Mouse (Mus musculus): ENCODE results near the gene Chst11. TPM values are rescaled to one million over a fixed set of nuclear protein-coding genes. Genes with fewer than 3 reads are reported as not detected.
A peak's percentile ranks its signal among the peaks of the same experiment; 100 is the strongest.

The Chst11 gene
- polyA plus RNA-seq, 1 experiment: 34.6 TPM

DNA sequence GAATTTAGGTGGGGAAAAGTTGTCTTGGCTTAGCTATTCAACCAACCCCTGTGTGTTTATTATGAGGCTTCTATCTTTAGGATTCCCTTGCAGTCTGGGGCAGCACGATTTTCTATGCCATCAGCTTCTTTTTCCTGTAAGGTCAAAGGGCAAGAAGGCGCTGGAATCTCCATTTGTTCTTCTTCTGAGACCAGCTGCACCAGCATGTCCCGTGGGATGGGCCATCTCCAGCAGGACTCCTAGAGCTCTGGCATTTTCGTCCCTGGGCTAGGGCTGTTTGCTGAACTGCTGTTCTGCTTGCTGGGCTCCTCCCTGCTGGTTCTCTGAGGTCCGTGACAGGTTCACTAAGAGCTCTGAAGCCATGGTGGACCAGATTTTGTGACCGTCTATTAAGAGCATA is 45.6 kb downstream of the Chst11 start:
- no peak for DNase-seq (ENCODE audit: extremely low spot score in 1 of 2, low spot score in 1 of 2)

DNA sequence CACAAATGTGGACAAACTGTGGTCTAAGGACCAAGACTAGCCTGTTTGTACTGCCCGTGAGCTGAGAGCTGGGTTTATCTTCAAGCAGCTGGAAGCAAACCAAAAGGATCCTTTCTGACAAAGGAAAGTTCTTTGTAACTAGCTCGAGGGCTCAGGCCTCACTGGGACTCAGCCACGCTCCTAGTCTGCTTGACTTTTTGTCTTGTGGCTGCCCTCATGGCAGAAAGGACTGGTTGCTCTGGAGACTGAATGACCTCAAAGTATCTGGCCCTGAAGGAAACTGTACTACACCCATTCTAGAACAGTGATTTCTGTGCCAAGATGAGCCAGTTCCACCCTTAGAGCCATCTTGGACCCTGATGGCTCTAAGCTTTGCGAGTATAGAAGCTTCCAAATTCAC is 46.3 kb downstream of the Chst11 start:
- DNase-seq (ENCODE audit: extremely low spot score in 1 of 2, low spot score in 1 of 2): no peak

GRCm38 (mm10) chr10:83032559-83032958 is 47.3 kb downstream of the Chst11 start:
- no peak for DNase-seq (ENCODE audit: extremely low spot score in 1 of 2, low spot score in 1 of 2)

GRCm38 (mm10) chr10:83036340-83037045 is 51.2 kb downstream of the Chst11 start:
- no peak for DNase-seq (ENCODE audit: extremely low spot score in 1 of 2, low spot score in 1 of 2)

DNA sequence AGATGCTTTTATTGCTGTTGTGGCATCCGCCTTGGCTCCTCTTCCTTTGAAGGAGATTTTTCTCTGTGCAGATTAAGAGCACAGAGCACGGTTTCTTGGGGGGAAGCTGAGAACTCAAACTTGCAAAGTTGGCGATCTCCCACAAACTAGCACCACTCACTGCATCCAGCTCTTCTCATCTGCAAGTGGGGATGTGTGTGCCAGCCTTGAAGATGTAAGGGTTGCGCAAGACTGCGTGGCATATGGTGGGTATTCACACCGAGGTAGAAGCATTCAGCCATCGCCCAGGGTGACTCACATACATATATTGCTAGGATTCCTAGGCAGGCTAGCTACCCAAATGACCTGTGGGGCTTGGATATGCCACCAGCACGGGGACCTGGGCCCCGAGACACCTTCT is 52.9 kb downstream of the Chst11 start:
- DNase-seq (ENCODE audit: extremely low spot score in 1 of 2, low spot score in 1 of 2): peak; percentile 56 to 77

- DNase-seq (ENCODE audit: extremely low spot score in 1 of 2, low spot score in 1 of 2): no peak
These were observed 54.1 kb downstream of the Chst11 start for GRCm38 (mm10) chr10:83039414-83039813.

DNA sequence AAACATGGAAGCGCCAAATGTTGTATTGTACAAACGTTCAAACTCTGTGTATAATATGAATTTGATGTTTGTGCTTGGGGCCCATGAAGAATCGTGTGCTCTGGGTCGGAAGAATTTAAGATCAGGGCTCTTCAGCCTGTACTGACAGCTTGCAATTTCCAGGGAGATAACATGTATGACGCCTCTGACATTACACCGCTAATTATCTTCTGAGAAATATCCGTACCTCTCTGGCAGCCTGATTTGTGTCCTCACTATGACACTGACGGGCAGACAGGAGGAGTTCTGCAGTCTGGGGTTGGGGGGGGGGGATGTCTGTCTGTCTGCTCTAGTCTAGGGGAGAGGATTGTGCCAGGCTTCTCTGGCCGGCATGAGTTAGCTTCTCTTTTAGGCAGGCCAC is 56.6 kb downstream of the Chst11 start:
- DNase-seq (ENCODE audit: extremely low spot score in 1 of 2, low spot score in 1 of 2): no peak

DNA sequence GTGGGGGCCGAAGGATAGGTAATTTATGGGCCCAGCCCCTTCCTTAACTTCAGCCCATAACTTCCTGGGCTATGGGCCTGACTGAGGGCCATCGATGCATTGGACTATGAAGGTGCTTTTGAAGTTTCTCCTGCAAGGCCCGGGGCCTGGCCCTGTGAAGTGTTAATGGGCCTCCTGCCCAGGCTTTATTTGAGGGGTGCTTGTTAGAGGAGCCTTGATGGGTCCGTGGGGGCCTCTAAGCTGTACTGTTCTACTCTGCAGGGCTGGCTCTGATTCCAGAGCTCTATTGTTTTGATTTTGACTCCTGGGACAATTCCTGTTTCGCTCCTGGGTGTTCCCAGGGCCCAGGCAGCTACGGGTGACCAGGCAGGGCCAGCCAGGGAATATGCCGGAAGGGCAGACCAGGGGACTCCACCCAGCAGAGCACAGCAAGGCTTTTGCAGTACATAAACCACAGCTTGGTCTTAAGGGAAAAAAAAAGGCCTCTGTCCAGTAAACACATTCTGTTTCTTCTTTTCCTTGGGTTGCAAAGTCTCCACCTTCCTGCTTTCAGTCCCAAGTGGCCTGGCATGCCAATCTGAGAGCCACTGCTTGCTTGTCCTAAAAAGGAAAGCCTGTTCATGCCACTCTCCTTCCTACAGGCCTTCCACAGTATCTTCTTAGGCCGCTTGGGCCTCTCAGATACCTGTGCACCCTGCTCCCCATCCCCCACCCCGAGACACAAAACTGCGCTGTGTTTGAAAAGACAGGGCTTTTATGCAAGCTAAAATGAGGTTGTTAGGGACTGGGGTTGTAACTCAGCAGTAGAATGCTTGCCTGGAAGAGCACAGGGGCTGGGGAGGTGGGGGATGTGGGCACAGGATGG is 57.5 kb downstream of the Chst11 start:
- no peak for DNase-seq (ENCODE audit: extremely low spot score in 1 of 2, low spot score in 1 of 2)

DNA sequence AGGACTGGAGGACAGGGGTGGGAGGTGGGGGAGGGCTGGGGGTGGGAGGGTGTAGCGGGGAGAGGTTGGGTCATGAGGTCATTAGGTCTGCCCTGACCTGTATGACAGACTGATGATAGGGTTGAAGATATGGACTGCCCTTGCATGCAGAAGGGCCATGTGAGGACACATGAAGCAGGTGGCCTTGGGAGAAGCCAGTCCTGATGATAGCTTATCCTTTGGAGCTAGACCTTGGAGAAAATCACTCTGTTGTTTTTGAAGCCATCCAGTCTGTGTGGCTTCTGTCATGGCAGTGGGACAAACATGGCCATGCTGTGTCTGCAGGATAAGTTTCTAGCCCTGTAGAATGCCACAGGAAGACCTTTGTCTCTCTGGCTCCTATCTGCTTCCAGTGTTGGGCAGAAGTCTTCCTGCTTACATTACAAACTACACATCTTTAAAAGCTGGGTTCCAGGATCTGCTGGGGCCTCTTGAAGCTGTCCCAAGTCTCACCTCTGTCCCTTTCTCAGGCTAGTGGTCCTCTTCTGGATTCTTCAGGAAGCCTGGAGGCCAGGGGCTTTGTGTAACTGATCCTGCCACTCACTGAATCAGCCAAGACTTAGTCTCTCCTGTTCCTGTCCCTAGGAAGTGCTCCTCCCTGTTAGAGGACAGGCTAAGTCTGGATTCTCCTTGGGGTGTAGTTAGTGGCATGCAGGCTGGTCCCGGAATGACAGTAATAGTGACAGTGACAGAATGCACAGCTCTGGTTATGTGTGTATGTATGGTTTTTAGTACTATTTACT is 58.4 kb downstream of the Chst11 start:
- DNase-seq (ENCODE audit: extremely low spot score in 1 of 2, low spot score in 1 of 2): no peak

DNA sequence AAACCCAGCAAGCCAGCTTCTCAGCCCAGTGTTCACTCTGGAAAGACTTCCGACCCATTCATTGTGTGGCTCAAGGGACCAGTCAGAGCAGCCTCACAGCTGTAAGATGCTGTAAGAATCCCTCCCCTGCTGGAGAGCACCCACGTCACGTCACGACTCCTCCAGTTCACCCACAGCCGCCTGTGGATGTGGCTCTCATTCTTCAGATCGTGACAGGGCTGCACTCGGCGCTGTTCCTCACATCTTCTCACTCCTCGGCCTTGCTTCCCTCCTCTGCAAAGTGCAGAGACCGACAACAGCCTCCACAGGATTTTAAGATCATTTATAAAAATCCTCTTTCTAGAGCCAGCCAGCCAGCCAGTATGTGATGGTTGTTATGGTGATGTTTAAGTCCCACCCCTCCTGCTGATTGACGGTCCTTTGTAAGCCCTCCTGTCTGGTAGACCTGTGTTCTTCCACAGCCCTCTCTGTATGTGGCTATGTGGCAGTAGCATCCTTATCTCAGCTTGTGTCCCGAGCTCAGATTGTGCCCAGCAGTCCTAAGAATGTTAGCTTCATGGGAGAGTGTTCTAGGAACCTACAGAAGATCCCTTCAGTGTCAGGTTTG is 64.0 kb downstream of the Chst11 start:
- DNase-seq (ENCODE audit: extremely low spot score in 1 of 2, low spot score in 1 of 2): peak; percentile 72 to 76

DNA sequence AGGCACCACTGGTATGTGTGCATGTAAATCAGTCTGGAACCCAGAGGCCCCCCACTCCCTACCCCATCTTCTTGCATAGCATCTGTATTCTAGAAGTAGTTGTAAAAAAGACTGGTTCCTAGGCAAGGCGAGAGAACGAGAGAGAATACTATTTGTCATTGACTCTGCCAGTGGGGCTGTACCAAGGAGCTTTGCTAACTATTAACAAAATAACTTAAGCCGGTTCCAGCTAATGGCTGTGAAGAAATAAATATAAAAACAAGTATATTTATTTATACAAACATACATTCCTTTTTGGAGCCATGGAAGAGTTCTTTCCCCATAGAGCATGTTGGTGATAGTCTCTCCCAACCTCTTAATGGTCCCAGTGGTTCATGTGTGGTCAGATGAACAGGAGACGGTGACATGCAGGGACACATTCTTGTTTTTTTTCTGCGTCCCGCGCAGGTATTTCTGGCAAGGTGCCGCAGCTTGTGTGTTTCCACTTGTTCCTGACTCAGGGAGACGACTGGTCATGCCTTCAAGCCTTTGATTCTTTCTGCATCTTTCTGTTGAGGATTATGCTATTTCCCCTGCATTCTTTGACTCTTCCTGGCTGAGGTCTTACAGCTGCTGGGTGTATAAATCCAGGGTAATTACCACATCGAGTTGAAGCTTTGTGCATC is 68.7 kb downstream of the Chst11 start:
- no peak for DNase-seq (ENCODE audit: extremely low spot score in 1 of 2, low spot score in 1 of 2)

DNA sequence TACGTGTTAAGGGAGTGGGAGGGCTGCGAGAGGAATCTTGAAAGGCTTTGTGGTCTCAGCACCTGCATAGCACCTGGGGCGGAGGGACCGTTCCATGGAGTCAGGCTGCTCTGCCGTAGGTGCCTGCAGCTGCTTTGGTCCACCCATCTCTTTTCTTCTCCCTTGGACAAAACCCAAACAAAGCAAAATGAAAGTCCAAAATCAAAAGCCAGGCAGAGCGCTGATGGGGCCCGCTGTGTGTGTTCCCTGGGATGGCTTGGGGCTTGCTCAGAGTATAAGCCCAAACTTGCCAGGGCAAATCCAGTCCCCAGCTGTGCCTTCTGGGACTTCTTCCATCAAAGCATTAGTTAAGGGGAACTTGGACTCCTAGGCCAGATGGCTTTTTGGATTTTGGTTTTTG is 71.0 kb downstream of the Chst11 start:
- no peak for DNase-seq (ENCODE audit: extremely low spot score in 1 of 2, low spot score in 1 of 2)

DNA sequence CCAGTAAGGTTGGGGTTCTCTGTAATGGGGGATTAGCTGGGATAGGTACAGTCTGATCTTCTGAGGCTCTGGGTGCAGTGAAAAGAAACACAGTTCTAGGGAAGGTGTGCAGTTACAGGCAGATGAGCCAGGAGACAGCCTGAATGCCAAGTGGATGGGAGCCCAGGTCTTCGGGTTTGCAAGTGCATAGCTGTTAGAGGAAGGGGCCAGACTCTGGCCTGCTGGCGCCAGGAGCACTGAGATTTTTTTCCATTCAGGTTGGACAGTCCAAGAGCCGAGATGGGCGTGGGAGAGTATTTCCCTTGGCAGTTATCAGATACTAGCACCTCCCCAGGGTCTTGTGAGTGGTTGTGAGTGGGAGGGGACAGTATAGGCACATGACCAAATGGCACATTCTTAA is 71.6 kb downstream of the Chst11 start:
- DNase-seq (ENCODE audit: extremely low spot score in 1 of 2, low spot score in 1 of 2): no peak

GRCm38 (mm10) chr10:83060066-83060782 is 74.9 kb downstream of the Chst11 start:
- peak; percentile 54 to 73 for DNase-seq (ENCODE audit: extremely low spot score in 1 of 2, low spot score in 1 of 2)

DNA sequence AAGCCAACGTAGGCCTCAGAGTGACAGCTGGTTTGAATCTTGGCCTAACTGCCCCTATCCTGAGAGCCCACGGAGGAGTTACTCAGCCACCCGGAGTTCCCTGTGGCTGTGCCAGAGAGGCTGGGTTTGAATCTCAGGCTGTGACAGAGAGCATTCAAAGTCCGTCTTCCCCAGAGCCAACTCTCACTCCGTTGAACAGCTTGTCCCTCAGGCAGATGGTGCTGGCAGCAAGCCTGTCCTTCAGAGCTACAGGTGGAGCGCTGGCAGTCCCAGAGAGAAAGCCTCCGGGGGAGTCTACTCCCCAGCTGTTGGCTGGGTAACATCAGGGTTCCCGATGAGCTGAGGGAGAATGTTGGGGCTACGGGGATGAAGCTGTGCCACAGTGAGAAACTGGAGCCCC is 77.0 kb downstream of the Chst11 start:
- DNase-seq (ENCODE audit: extremely low spot score in 1 of 2, low spot score in 1 of 2): peak; percentile 58 to 71

DNA sequence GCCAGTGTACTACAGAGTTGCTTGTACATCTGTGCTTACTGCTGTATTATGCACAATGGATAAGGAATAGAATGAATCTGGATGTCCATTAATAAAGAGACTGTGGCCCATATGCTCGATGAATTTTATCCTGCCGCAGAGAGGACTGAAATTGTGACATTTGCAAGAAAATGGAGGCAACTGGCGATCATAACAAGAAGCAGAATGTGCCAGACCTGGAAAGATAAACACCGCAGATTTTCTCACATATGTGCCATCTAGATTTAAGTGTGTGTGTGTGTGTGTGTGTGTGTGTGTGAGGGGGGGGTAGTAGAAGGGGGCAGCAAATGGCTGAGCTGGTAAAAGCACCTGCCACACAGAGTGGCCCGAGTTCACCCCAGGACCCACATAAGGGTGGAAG is 79.5 kb downstream of the Chst11 start:
- no peak for DNase-seq (ENCODE audit: extremely low spot score in 1 of 2, low spot score in 1 of 2)

- DNase-seq (ENCODE audit: extremely low spot score in 1 of 2, low spot score in 1 of 2): peak in 1 of 2 experiments; percentile 56
These were observed 80.9 kb downstream of the Chst11 start for GRCm38 (mm10) chr10:83066159-83066558.

DNA sequence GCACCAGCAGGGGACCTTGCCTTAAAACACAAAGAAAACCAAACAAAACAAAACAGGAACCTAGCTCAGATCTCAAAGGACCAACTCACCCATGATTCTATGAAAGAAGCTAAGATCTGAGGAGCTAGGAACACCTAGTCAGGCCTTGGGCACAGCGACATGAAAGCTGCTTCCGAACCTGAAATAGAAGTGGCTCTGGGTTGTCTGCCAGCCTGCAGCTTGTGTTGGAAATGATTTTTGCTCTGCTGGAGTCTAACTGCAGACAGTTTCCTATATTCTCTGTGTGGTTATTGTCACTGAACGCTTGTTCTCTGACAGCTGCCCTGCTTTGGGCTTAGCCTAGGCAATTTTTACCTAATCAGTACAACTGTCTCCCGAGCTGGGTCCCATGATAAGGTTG is 82.0 kb downstream of the Chst11 start:
- DNase-seq (ENCODE audit: extremely low spot score in 1 of 2, low spot score in 1 of 2): no peak

DNA sequence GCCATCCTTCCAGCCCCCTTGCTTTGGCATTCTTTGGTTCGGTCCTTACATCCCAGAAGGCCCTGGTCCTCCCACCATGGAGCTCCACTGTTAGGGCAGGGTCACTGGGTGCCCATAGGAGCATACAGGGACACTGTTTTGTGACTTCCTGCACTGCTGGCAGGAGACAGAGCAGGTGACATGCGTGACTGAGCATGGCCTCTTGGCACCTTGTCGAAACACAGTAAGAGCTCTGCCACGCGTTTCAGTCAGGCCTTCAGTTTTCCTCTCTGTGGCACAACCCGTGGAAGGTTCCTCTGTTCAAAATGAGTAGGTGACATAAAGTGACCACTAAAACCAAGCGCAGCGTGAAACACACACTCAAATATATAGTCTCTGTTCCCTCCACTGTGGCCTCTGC is 83.2 kb downstream of the Chst11 start:
- no peak for DNase-seq (ENCODE audit: extremely low spot score in 1 of 2, low spot score in 1 of 2)

DNA sequence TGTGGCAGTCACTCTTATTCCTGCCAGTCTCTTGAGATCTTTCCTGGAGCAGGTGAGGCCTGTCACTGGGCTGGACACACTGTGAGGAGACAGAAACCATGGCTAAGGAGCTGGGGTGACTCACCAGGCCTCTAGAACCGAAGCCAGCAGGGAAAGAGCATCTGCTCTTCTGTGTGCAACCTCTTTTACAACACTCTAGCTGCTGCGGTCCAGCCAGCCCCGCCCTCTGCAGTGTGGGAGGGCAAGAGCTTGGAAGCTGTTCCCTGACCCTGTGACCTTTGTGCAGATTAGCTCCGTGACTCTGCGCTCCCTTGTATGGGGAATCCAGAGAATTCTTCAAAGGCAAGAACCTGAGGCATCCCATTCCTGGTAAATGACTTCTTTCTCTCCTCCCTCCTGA is 84.5 kb downstream of the Chst11 start:
- DNase-seq (ENCODE audit: extremely low spot score in 1 of 2, low spot score in 1 of 2): no peak

All from frontal cortex, adult 2 months (tissue).